In the genomic region with DNA sequence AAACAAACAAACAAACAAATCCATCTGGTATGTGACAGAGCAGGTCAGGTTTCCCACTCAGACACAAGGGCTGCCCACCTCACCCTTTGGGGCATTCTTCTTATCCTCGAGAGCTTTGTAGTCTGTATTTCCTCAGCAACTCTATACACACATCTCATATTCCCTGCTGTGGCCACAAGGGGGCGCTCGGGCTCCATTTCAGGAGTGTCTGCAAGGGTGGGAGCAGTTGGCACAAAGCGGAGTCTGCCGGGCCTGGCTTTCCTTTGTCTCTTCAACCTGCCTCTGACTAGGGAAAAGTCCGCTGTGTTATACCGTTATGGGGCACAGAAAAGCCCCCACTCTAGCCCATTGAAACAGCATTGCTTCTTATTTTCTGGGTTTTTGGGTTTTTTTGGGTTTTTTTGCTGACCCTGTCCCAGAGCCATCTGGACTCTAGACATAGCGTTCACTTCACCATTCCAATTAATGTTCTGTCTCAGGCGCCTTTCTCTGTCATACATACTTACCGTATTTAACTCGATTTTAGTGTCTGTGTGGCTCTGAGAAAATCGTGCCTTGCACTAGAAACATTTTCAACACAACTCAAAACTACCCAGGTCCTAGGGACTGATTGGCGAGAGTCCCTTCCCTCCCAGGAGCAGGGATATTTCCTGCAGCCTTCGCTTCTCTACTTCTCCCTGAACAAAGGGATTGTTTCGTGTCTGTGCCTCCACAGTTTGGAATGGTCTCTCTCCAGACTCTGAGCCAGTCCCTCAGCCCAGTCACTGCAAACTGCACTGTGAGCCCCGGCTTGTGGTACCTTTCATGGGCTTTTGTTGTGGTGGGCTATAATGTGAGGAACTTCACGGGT, we compare ENCODE assay signal across 8 mouse cellular contexts. TPM values are rescaled to one million over a fixed set of nuclear protein-coding genes. Genes with fewer than 3 reads are reported as not detected.
DNase-seq lines count a peak whose midpoint lies in the region; ATAC-seq and TF ChIP-seq lines count a peak whose summit lies in the region.

No protein-coding gene starts in this region.

- no peaks in the 10 kb centered on the region for H3K27me3 ChIP-seq in G1E (ENCODE audit: insufficient read depth, low read length)
- no peaks in the 10 kb centered on the region for H3K27me3 ChIP-seq in lung, embryonic 14.5 days (ENCODE audit: insufficient read depth, low read length)
- no peaks in the 10 kb centered on the region for H3K27me3 ChIP-seq in thymus, adult 2 months (ENCODE audit: control insufficient read depth, insufficient read depth, low read length)

- peak; percentile 34 for DNase-seq in G1E (ENCODE audit: low spot score)
- peak; percentile 90 to 96 for DNase-seq in cerebellum, adult 18-20 months
- DNase-seq in forelimb bud, embryonic 11.5 days (ENCODE audit: low read depth, low spot score), result peak; percentile 92
- peak; percentile 94 to 98 for DNase-seq in layer of hippocampus, adult 8-10 months (ENCODE audit: low spot score in 2 of 2)
- DNase-seq in lung, embryonic 14.5 days, result peak; percentile 97
- peak; percentile 80 for DNase-seq in ovary, adult 18-20 months (ENCODE audit: low spot score)
- DNase-seq in thymus, adult 2 months, result peak; percentile 88

- WGBS in lung, embryonic 14.5 days, result 32% methylated on average over 17 of the region's 17 CpGs
- 48% methylated on average over 17 of the region's 17 CpGs for WGBS in thymus, adult 2 months

- H3K9me3 ChIP-seq in G1E (replicated peaks), result no peaks in the 10 kb centered on the region
- no peaks in the 10 kb centered on the region for H3K9me3 ChIP-seq in lung, embryonic 14.5 days (ENCODE audit: low read depth, low read length)

- no peak for TF ChIP-seq POLR2A in thymus, adult 2 months (IDR thresholded peaks at IDR 0.05; ENCODE audit: control insufficient read depth, extremely low read depth, insufficient read depth, low read length, poor library complexity)

- H3K36me3 ChIP-seq in G1E (replicated peaks), result peaks cover 99% of the 10 kb centered on the region
- peaks cover 21% of the 10 kb centered on the region for H3K36me3 ChIP-seq in lung, embryonic 14.5 days (ENCODE audit: insufficient read depth)
- H3K36me3 ChIP-seq in thymus, adult 2 months (ENCODE audit: control insufficient read depth, insufficient read depth, low read length), result no peaks in the 10 kb centered on the region

- no peak overlapping the region for H3K27ac ChIP-seq in lung, embryonic 14.5 days (ENCODE audit: low read depth)
- no peak overlapping the region for H3K27ac ChIP-seq in thymus, adult 2 months (ENCODE audit: control insufficient read depth, insufficient read depth, low read length)

- no peak overlapping the region for H3K4me3 ChIP-seq in G1E (ENCODE audit: low read depth, low read length)
- H3K4me3 ChIP-seq in lung, embryonic 14.5 days (ENCODE audit: low read depth, low read length), result no peak overlapping the region
- H3K4me3 ChIP-seq in thymus, adult 2 months (ENCODE audit: control insufficient read depth, insufficient read depth, low read length), result no peak overlapping the region

- H3K4me2 ChIP-seq in lung, embryonic 14.5 days, result no peak overlapping the region

- TF ChIP-seq CTCF in G1E (IDR thresholded peaks at IDR 0.05; ENCODE audit: low read depth, low read length), result no peak
- peak; percentile 99 for TF ChIP-seq CTCF in lung, embryonic 14.5 days (IDR thresholded peaks at IDR 0.05; ENCODE audit: low read depth)
- peak; percentile 83; the same call in 1 of the 2 replicates for TF ChIP-seq CTCF in thymus, adult 2 months (IDR thresholded peaks at IDR 0.05; ENCODE audit: borderline replicate concordance, control insufficient read depth, extremely low read depth, insufficient read depth, low read length, poor library complexity)

- ATAC-seq in G1E (ENCODE audit: extremely low read depth, insufficient number of reproducible peaks, low FRiP score, poor library complexity, severe bottlenecking), result peak; percentile 73
- peak; percentile 93 to 97 for ATAC-seq in hematopoietic stem cell, adult 5-6 weeks (replicated peaks in 1 of 2; ENCODE audit: insufficient read depth in 1 of 2, low FRiP score in 2 of 2, low TSS enrichment in 1 of 2, low read depth in 1 of 2, poor library complexity in 2 of 2, severe bottlenecking in 2 of 2)
- peak; percentile 82 for ATAC-seq in lung, embryonic 14.5 days (ENCODE audit: insufficient read depth)

- peak overlapping the region; percentile 1; the same call in 1 of the 2 replicates for H3K9ac ChIP-seq in lung, embryonic 14.5 days

- no peaks in the 10 kb centered on the region for H3K4me1 ChIP-seq in G1E (ENCODE audit: insufficient read depth, low read depth, low read length)
- peaks cover 3% of the 10 kb centered on the region; the same call in 1 of the 2 replicates for H3K4me1 ChIP-seq in lung, embryonic 14.5 days (ENCODE audit: insufficient read depth)
- no peaks in the 10 kb centered on the region for H3K4me1 ChIP-seq in thymus, adult 2 months (replicated peaks; ENCODE audit: control insufficient read depth, insufficient read depth, low read length)

RNA-seq across cellular contexts. Expression of a gene that starts 13.8 kb away (rescaled TPM):
- total RNA-seq in G1E (2014; fragmentation: Nextera tagmentation) (19.1 and 29.1 TPM in 2 replicates), G1E (2017) (17.6 and 18.4 TPM in 2 replicates)
- 12.0 and 18.8 TPM in 2 replicates for polyA plus RNA-seq in G1E (2012)
- 7.7 and 10.5 TPM in 2 replicates for total RNA-seq in hematopoietic stem cell, adult 5-6 weeks (2017)
- total RNA-seq in layer of hippocampus, adult 8-10 months (2022), result 10 to 100 TPM; 16.4 to 20.0 (median 18.7) TPM
- 11.2 and 11.5 TPM in 2 replicates for polyA plus RNA-seq in lung, embryonic 14.5 days (2014; fragmentation: Nextera tagmentation; extraction: Ambion mirVana)
- 12.4 and 14.3 TPM in 2 replicates for polyA plus RNA-seq in thymus, adult 2 months (2012; rRNA removed)

RNA-seq across cellular contexts. Expression of a gene that starts 25.3 kb away (rescaled TPM):
- not detected in 2 replicates for total RNA-seq in G1E (2014; fragmentation: Nextera tagmentation)
- total RNA-seq in G1E (2017), result not detected in 2 replicates
- not detected in 2 replicates for polyA plus RNA-seq in G1E (2012)
- not detected in 2 replicates for total RNA-seq in hematopoietic stem cell, adult 5-6 weeks (2017)
- total RNA-seq in layer of hippocampus, adult 8-10 months (2022), result under 1 TPM; 0.31 to 0.90 (median 0.69) TPM
- not detected in 2 replicates for polyA plus RNA-seq in lung, embryonic 14.5 days (2014; fragmentation: Nextera tagmentation; extraction: Ambion mirVana)
- 2.3 and 3.5 TPM in 2 replicates for polyA plus RNA-seq in thymus, adult 2 months (2012; rRNA removed)

Comparison
In these comparisons a context has a peak if more than half of its experiments do, and no peak if none do; other contexts are left out.
1. DNase-seq: peak in every context shown above with its lines; median percentile 97 in lung, embryonic 14.5 days; 96 in layer of hippocampus, adult 8-10 months; 93 in cerebellum, adult 18-20 months; 92 in forelimb bud, embryonic 11.5 days; 88 in thymus, adult 2 months; 80 in ovary, adult 18-20 months; 34 in G1E.